Mouse (Mus musculus): ENCODE data around the gene Osbpl10. TPM values are rescaled to one million over a fixed set of nuclear protein-coding genes. Genes with fewer than 3 reads are reported as not detected.

Osbpl10 gene
- total RNA-seq, 1 experiment from 2014 or later: not detected

- no peak for ATAC-seq (ENCODE audit: extremely low read depth, insufficient number of reproducible peaks, low FRiP score, poor library complexity, severe bottlenecking)
These were observed 214.5 kb downstream of the Osbpl10 start for GRCm38 (mm10) chr9:115192890-115193289.

DNA sequence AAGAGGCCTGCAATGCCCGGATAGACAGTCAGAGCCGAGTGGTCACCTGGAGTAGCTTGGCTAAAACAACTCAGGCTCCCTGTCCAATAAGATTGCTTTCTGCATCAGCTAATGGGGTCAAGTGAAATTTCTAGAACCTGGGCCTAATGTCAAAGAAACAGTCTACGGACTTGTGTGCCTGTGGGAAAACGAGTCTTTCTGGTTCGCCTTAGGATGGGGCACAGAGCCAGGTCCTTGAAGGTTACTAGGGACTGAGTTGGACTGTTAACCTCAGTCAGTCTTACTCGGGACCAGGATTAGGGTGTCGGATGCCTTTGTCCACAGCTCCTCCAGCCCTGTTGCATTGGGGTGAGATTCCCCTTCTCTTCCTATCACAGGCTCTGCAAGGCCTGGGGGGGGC lies 218.7 kb downstream of the Osbpl10 start:
- no peak for ATAC-seq (ENCODE audit: extremely low read depth, insufficient number of reproducible peaks, low FRiP score, poor library complexity, severe bottlenecking)

DNA sequence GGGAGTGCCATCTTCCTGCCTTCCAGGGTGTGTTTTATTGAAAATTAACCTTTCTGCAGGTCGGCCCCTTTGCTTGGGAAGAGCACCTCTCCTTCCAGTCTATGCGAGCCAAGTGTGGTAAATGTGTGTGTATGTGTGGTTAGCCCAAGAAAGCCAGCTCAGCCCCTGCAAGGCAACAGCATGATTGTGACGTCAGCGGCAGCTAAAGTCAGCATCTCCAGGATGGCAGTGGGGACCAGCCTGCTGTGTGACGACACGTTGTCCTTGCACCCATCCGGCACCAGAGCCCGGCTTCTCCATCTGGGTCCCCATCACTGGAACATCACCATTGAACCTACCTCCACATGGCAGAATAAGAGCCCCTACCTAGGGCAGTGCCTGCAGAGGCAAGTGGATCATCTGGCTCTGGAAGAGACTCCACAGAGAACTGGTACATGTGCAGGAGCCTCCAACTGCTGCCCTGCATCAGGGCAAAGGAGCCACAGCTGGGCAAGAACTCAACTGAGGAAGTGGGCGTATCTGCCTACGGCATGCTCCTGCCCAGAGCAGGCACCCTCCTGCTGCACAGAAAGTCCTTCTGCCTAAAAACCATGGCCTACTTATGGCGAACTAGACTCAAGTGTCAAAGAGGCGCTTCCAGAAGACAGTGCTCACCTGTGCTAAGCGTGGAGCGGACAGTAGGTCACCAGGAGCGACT lies 221.9 kb downstream of the Osbpl10 start:
- ATAC-seq (ENCODE audit: extremely low read depth, insufficient number of reproducible peaks, low FRiP score, poor library complexity, severe bottlenecking): no peak

DNA sequence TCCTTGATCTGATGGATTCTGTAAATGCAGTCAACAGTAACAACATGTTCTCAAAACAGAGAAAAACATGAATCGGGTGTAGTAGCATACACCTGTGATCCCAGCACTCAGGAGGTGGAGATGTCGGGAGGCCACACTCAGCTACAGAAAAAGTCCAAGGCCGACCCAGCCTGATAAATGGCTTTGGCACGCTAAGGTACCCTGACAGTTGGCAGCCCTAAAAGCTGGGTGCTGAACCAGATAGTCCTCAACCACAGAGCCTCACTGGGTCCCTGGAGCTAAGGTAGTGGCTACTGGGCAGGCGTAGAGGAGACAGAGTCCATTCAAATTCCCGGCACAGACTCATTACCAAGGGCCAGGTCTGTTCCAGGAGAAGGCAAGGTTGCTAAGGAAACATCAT lies 222.9 kb downstream of the Osbpl10 start:
- no peak for ATAC-seq (ENCODE audit: extremely low read depth, insufficient number of reproducible peaks, low FRiP score, poor library complexity, severe bottlenecking)

GRCm38 (mm10) chr9:115203136-115203535 lies 224.8 kb downstream of the Osbpl10 start:
- ATAC-seq (ENCODE audit: extremely low read depth, insufficient number of reproducible peaks, low FRiP score, poor library complexity, severe bottlenecking): no peak

- peak; percentile 81 for ATAC-seq (ENCODE audit: extremely low read depth, insufficient number of reproducible peaks, low FRiP score, poor library complexity, severe bottlenecking)
These were observed 227.1 kb downstream of the Osbpl10 start for GRCm38 (mm10) chr9:115205491-115205890.

DNA sequence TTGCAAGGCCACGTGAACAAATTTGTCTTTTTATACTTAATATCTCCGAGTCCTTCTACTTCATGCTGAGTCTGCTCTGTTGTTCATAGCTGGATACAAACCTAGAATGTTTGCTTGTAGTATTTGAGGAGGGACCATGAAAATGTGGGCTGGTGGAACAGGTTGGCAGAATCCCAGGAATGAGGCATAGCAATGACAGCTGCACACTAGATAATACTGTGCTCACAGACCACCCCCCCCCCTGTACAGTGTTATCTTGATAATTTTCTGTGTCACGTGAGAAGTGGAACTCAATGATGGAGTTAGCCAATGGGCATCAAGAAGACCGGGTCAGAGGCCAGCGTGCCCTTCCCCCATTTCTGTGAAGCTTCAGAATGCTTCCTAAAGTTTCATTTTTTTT lies 227.8 kb downstream of the Osbpl10 start:
- no peak for ATAC-seq (ENCODE audit: extremely low read depth, insufficient number of reproducible peaks, low FRiP score, poor library complexity, severe bottlenecking)

DNA sequence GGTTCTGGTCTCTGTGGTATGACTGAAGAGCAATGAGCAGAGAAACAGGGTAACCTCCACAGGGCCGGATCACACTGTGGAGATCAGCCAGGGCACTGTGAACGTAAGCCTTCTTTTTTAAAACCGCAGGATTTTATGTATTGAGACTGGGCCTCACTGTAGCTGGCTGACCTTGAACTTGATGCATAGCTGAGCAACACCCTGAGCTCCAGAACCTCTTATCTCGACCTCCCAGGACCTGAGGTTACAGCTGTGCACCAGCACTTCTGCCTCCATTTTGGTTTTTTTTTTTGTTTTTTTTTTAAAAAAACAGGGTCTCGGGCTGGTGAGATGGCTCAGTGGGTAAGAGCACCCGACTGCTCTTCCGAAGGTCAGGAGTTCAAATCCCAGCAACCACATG lies 231.4 kb downstream of the Osbpl10 start:
- no peak for ATAC-seq (ENCODE audit: extremely low read depth, insufficient number of reproducible peaks, low FRiP score, poor library complexity, severe bottlenecking)

- ATAC-seq (ENCODE audit: extremely low read depth, insufficient number of reproducible peaks, low FRiP score, poor library complexity, severe bottlenecking): no peak
These were observed 232.2 kb downstream of the Osbpl10 start for GRCm38 (mm10) chr9:115210535-115210934.

DNA sequence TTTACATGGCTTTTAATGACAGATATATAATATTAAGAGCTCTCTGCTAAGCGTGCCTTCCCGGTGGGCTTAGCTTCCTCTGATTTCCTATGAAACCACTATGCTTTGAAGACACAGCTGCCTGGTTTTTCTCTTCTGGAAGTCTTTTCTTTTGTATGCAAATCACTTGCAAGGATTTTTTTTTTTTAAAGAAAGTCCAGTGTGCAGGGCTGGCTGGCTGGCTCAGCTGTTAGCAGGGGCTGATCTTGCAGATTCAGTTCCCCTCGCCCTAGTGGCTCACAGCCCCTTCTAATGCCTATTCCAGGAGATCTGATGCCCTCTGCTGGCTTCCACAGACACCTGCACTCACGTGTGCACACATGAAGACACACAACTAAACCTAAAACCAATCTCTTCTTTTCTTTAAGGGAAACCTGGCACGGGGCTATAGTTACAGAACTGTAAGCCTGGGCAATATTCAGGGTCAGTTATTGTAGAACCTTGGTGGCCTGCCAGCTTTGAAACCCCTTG lies 235.4 kb downstream of the Osbpl10 start:
- ATAC-seq (ENCODE audit: extremely low read depth, insufficient number of reproducible peaks, low FRiP score, poor library complexity, severe bottlenecking): no peak

DNA sequence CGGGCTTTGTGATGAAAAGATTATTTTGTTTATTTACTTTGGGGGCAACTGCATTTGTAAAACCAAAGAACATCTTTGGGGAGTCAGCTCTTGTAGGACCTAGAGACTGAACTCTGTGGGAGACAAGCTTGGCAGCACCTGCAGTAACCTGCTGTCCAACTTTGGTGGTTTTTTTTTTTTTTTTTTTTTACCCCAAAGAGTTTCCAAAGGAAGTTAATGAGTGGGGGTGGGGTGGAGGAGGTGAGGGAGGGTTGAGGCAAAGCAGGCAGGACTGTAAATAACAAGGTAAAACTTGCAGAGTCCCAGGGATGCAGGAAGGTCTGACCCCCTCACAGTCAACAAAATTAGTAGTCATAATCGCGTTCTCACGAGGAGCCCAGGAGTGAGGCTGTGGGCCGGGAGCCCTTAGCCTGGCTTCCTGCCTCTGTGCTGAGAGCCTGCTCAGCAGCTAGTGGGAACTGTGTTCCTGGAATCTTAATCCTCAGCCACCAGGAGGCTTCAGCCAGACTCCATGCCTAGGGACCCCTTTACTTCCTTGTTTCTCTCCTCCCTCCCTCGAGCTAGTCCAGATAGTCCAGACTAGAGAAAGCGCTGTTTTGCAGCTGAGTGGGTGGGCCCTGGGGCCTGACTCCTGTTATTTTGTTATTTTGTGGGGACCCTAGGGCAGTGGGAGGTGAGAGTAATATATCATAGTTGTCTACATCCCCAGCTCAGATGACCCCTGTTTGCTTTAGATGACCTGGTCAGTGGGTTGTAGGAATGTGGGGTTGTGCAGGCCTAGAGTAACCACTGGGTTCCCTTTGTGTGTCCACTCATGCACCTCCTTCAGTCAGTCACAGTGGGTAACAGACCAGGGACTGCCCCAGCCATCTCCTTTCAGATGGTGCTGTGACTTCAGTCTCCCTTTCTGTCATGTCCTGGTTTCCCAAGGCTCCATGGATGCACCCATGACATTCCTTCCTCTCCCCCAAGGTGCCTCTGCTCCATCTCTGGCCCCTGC lies 236.5 kb downstream of the Osbpl10 start:
- no peak for ATAC-seq (ENCODE audit: extremely low read depth, insufficient number of reproducible peaks, low FRiP score, poor library complexity, severe bottlenecking)

GRCm38 (mm10) chr9:115215830-115216701 lies 237.7 kb downstream of the Osbpl10 start:
- no peak for ATAC-seq (ENCODE audit: extremely low read depth, insufficient number of reproducible peaks, low FRiP score, poor library complexity, severe bottlenecking)

GRCm38 (mm10) chr9:115217984-115218383 lies 239.6 kb downstream of the Osbpl10 start:
- no peak for ATAC-seq (ENCODE audit: extremely low read depth, insufficient number of reproducible peaks, low FRiP score, poor library complexity, severe bottlenecking)

DNA sequence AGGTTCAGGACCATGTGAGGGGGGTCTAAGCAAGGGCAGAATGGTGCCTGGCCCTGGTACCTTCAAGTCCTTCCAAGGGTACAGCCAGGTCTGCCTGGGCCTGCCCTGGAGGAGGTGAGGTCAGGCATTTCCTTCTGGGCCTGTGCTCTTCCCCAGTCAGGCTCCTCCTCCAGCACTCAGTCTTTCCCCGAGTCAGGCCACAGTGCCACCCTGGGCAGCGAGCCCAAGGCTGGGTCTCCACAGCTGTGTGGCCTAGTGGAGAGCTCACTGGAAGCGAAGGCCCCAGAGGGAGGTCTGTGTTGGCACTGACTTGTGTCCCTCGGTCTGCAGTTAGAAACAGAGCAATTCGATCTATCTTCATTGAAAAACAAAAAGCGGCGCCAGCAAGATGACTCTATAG lies 242.1 kb downstream of the Osbpl10 start:
- ATAC-seq (ENCODE audit: extremely low read depth, insufficient number of reproducible peaks, low FRiP score, poor library complexity, severe bottlenecking): no peak

- ATAC-seq (ENCODE audit: extremely low read depth, insufficient number of reproducible peaks, low FRiP score, poor library complexity, severe bottlenecking): no peak
These were observed 242.9 kb downstream of the Osbpl10 start for GRCm38 (mm10) chr9:115221265-115221664.

DNA sequence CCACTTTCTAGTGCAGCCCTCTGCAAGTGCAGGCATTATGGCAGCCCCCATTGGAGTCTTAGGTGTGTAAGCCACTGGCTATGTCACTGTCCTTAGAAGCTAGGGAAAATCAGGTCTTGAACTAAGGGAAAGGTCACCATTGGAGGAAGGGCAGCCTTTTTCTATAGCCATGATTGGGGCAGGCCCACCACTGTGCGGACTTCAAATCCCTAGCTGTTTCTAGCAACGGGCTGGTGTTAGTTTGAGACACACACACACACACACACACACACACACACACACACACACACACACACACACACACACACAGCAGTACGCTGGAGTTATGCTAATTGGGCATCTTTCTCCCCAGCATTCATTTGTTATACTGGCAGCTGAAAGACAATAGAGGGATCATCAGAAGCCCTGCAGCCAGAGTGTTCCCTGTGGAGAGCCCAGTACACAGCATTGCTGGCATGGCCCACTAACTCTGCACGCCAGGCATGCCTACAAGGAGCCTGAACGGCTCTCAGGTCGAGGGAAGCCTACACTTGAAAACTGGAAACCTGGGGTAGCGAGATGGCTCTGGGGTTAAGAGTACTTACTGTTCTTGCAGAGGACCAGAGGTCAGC lies 246.5 kb downstream of the Osbpl10 start:
- ATAC-seq (ENCODE audit: extremely low read depth, insufficient number of reproducible peaks, low FRiP score, poor library complexity, severe bottlenecking): no peak

DNA sequence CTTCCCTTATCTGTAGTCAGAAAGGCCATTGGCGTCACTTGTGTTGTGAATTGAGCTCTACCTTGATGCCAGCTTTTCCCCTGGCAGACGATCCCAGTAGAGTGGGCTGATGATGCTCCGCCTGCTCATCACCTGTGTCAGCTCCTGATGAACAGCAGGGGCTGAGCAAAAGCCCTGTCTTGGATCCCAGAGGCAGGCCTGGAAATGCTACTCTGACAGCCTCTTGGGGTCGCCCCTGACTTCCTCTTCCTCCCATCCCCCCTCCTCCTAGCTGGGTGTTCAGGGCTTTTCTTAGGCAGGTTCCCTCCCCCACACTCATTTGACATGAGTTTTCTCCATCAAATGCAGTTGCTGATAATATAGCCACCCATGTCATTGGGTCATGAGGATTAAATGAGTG lies 250.8 kb downstream of the Osbpl10 start:
- ATAC-seq (ENCODE audit: extremely low read depth, insufficient number of reproducible peaks, low FRiP score, poor library complexity, severe bottlenecking): no peak

- no peak for ATAC-seq (ENCODE audit: extremely low read depth, insufficient number of reproducible peaks, low FRiP score, poor library complexity, severe bottlenecking)
These were observed 251.3 kb downstream of the Osbpl10 start for GRCm38 (mm10) chr9:115229676-115230075.

GRCm38 (mm10) chr9:115230141-115230540 lies 251.8 kb downstream of the Osbpl10 start:
- ATAC-seq (ENCODE audit: extremely low read depth, insufficient number of reproducible peaks, low FRiP score, poor library complexity, severe bottlenecking): no peak

All from neutrophil, adult 5-6 weeks (primary cell).